Mouse (Mus musculus) brown adipose tissue, adult 24 weeks (tissue): ENCODE results near the gene Smarcc2. TPM values are rescaled to one million over a fixed set of nuclear protein-coding genes. Genes with fewer than 3 reads are reported as not detected.

Experiments used
- H3K27ac ChIP-seq: fragments of 200-500 bp; replicated peaks from 2 replicates; pipeline ENCODE4 v1.5.1; 2012; ENCODE audit warnings: low read depth, mild to moderate bottlenecking, low read length
- H3K4me1 ChIP-seq: fragments of 200-500 bp; 2 replicates; pipeline ENCODE4 v1.6.1; 2012; ENCODE audit warnings: low read length, mixed read lengths; ENCODE audit not compliant: control insufficient read depth, insufficient read depth, insufficient read length
- H3K4me3 ChIP-seq: fragments of 200-500 bp; 2 replicates; pipeline ENCODE4 v1.5.1; 2012; ENCODE audit warnings: low read depth, mild to moderate bottlenecking, low read length, moderate library complexity; ENCODE audit not compliant: insufficient read depth
- polyA plus RNA-seq: library from polyadenylated mRNA; stranded (reverse); fragments of >200 nt; gene quantifications from 2 replicates; pipeline ENCODE4 v1.2.4, GENCODE M21; 2012; ENCODE audit not compliant: missing spikeins, insufficient read depth, insufficient read length

The Smarcc2 gene
- polyA plus RNA-seq, 1 experiment: 94.7 TPM

DNA sequence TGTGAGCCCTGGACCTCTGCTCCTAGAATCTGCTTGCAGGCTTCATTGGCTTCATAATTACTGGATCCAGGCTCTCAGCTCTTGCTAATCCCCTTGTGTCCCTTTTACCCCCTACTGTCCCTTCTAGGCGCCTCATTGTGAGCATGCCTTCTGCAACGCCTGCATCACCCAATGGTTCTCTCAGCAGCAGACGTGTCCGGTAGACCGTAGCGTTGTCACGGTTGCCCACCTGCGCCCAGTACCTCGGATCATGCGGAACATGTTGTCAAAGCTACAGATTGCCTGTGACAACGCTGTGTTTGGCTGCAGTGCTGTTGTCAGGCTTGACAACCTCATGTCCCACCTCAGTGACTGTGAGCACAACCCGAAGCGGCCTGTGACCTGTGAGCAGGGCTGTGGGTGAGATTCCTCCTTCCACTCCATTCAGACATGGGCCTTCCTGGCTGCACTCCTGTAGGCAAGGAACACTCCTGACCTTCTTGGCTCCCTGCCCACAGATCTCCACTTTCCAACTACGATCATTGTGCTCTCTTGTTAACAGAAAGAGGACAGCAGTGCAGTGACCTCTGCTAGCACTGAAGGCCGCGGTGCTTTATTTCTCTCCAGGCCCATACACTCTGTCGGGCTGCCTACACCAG lies 23.7 kb upstream of the Smarcc2 start:
- Histone ChIP-seq H3K4me1 (peaks cover 24% of the 10 kb centered on the region), H3K4me3 (no peak overlapping the region), H3K27ac (peak overlapping the region; percentile 76)

GRCm38 (mm10) chr10:128435873-128436272 lies 23.2 kb upstream of the Smarcc2 start:
- Histone ChIP-seq H3K27ac (peak overlapping the region; percentile 76), H3K4me1 (peaks cover 25% of the 10 kb centered on the region), H3K4me3 (no peak overlapping the region)

DNA sequence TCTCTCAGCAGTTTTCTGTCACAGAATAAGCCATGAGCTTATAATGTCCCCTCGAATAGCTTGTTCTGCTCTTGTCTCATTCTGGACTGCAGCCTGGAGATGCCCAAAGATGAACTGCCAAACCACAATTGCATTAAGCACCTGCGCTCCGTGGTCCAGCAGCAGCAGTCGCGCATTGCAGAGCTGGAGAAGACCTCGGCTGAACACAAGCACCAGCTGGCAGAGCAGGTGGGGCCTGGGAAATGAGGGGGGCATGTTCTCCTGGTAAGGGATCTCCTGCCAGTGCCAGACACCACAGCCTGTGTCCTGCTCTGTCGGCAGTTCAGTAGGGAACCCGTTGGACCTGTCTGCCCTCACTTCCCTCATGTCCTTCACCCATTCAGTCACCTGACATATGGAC lies 22.7 kb upstream of the Smarcc2 start:
- peaks cover 25% of the 10 kb centered on the region for H3K4me1 ChIP-seq
- no peak overlapping the region for H3K4me3 ChIP-seq
- H3K27ac ChIP-seq: 0 out of 2 replicates have a peak overlapping the region, but pooled peaks have one; percentile 10

- H3K27ac ChIP-seq: peak overlapping the region; percentile 60; the same call in 1 of the 2 replicates
- H3K4me1 ChIP-seq: peaks cover 25% of the 10 kb centered on the region
- no peak overlapping the region for H3K4me3 ChIP-seq
Measured at GRCm38 (mm10) chr10:128438675-128439279, 20.3 kb upstream of the Smarcc2 start.

GRCm38 (mm10) chr10:128440407-128440806 lies 18.6 kb upstream of the Smarcc2 start:
- peak overlapping the region; percentile 50; the same call in 1 of the 2 replicates for H3K27ac ChIP-seq

GRCm38 (mm10) chr10:128441324-128442119 lies 17.5 kb upstream of the Smarcc2 start:
- no peak overlapping the region for H3K4me3 ChIP-seq
- no peak overlapping the region for H3K27ac ChIP-seq
- H3K4me1 ChIP-seq: peaks cover 15% of the 10 kb centered on the region

More at GRCm38 (mm10) chr10:128440407-128440806, 18.6 kb upstream of the Smarcc2 start:
- Histone ChIP-seq H3K4me1 (peaks cover 18% of the 10 kb centered on the region), H3K4me3 (no peak overlapping the region)

GRCm38 (mm10) chr10:128442718-128443117 lies 16.3 kb upstream of the Smarcc2 start:
- Histone ChIP-seq H3K27ac (no peak overlapping the region), H3K4me1 (peaks cover 15% of the 10 kb centered on the region), H3K4me3 (no peak overlapping the region)

DNA sequence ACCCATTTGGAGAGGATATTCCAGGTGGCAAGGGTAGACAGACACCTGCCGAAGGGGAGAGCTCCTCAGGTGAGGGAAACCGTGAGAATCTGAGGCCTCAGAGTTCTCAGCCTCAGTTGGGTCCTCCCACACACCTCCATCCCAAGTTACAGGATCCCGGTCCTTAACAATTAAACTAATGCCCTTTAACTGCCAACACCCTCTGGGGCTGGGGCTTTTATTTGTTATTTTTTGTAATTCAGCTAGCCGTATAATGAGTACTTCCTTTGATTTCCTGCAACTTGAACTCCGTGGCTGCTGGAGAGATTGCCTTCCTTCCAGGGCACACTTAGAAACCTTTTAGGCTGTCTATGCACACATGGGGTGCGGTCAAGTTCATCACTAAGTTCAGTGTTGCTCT lies 14.7 kb upstream of the Smarcc2 start:
- peaks cover 12% of the 10 kb centered on the region for H3K4me1 ChIP-seq
- no peak overlapping the region for H3K27ac ChIP-seq
- H3K4me3 ChIP-seq: no peak overlapping the region

GRCm38 (mm10) chr10:128445407-128445806 lies 13.6 kb upstream of the Smarcc2 start:
- Histone ChIP-seq H3K4me1 (peaks cover 2% of the 10 kb centered on the region; the same call in 1 of the 2 replicates), H3K27ac (peak overlapping the region; percentile 58), H3K4me3 (no peak overlapping the region)

GRCm38 (mm10) chr10:128451014-128451413 lies 8.0 kb upstream of the Smarcc2 start:
- no peaks in the 10 kb centered on the region for H3K4me1 ChIP-seq
- no peak overlapping the region for H3K27ac ChIP-seq
- no peak overlapping the region for H3K4me3 ChIP-seq

GRCm38 (mm10) chr10:128454471-128454870 lies 4.6 kb upstream of the Smarcc2 start:
- Histone ChIP-seq H3K4me1 (no peaks in the 10 kb centered on the region), H3K4me3 (no peak overlapping the region)

DNA sequence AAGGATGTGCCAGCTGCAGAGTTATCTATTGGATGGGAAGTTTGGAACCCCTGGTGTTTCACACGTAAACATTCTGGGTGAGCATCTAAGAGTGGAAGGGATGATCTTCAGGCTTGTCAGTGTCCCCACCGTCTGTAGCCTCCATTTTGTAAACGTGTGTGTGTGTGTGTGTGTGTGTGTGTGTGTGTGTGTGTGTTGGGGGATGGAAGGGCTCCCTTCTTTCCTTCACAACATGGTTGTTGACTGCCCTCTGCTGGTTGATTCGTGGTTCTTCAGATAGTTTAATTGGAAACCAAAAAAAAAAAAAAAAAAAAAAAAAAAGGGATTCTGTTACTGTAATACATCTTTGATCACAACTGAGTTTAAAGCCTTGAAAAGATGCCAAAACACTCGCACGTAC lies 3.8 kb upstream of the Smarcc2 start:
- H3K27ac ChIP-seq: no peak overlapping the region
- peaks cover 2% of the 10 kb centered on the region; the same call in 1 of the 2 replicates for H3K4me1 ChIP-seq
- H3K4me3 ChIP-seq: peak overlapping the region; percentile 24; the same call in 1 of the 2 replicates

More at GRCm38 (mm10) chr10:128454471-128454870, 4.6 kb upstream of the Smarcc2 start:
- H3K27ac ChIP-seq: no peak overlapping the region

GRCm38 (mm10) chr10:128457676-128458075 lies 1.4 kb upstream of the Smarcc2 start:
- peaks cover 5% of the 10 kb centered on the region; the same call in 1 of the 2 replicates for H3K4me1 ChIP-seq
- no peak overlapping the region for H3K4me3 ChIP-seq
- H3K27ac ChIP-seq: no peak overlapping the region

- peaks cover 5% of the 10 kb centered on the region; the same call in 1 of the 2 replicates for H3K4me1 ChIP-seq
- H3K4me3 ChIP-seq: peak overlapping the region; percentile 97
- H3K27ac ChIP-seq: peak overlapping the region; percentile 74
Measured at GRCm38 (mm10) chr10:128458348-128458718, 715 bp upstream of the Smarcc2 start.
